Mouse (Mus musculus): ENCODE measurements at regions not wholly inside any gene's neighbourhood (a gene's known extent, or its start where the extent isn't known, plus 50 kb on each side); places are given as distances from the start of the nearest gene placed in this dataset.

DNA sequence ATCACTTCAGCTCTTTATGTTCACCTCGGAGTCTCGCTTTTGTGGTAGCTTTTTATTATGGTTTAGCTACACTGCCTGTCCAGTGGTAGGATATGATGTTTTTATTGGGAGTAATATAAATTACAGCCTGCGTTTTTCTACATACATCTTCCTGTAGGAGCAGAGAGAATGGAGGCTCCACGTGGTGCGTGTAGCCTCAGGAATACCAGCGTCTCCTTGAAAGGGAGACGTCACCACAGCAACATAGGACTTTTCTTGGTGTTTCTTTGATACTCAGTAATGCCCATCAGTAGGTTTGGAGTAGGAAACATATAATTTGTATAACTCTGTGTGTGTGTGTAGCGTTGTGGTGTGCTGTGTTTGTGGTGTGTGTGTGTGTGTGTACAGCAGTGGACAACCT, 150.7 kb downstream of the Ndufs4 start:
- no peaks in the 10 kb centered on the region for H3K27me3 ChIP-seq (replicated peaks; ENCODE audit: control insufficient read depth, insufficient read depth, low read length)
- H3K9me3 ChIP-seq (ENCODE audit: control insufficient read depth, low read length): no peaks in the 10 kb centered on the region
- no peak overlapping the region for H3K4me3 ChIP-seq (ENCODE audit: low read depth, low read length)
- H3K27ac ChIP-seq (ENCODE audit: low read depth, low read length): no peak overlapping the region
- H3K4me1 ChIP-seq (replicated peaks; ENCODE audit: control insufficient read depth, insufficient read depth, low read length): no peaks in the 10 kb centered on the region
- 78% methylated on average over 8 of the region's 8 CpGs for WGBS
- no peak overlapping the region for H3K9ac ChIP-seq (ENCODE audit: low read depth, low read length)
- no peak overlapping the region for H3K4me2 ChIP-seq
- H3K36me3 ChIP-seq (ENCODE audit: control insufficient read depth, insufficient read depth, low read length): no peaks in the 10 kb centered on the region
- DNase-seq (ENCODE audit: low spot score): no peak
- ATAC-seq (replicated peaks; ENCODE audit: low FRiP score): no peak

DNA sequence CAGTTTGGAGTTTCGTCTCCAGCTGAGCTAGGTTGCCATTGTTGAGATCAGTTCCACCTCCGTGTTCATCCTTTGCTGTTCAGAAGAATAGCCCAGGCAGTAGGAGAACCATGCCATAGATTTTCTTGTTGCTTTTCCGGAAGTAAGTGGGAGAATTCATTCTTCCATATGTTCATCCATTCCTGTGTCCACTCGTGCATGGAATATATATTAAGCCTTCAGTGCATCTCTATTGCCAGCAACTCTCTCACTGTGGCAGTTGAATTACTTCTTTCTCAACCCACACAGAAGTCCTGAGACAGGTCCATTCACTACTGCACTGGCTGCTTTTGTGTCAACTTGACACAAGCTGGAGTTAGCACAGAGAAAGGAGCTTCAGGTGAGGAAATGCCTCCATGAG, 152.2 kb downstream of the Ndufs4 start:
- Histone ChIP-seq H3K9ac (ENCODE audit: low read depth, low read length) (no peak overlapping the region), H3K4me1 (replicated peaks; ENCODE audit: control insufficient read depth, insufficient read depth, low read length) (no peaks in the 10 kb centered on the region), H3K9me3 (ENCODE audit: control insufficient read depth, low read length) (no peaks in the 10 kb centered on the region), H3K4me3 (ENCODE audit: low read depth, low read length) (no peak overlapping the region), H3K4me2 (no peak overlapping the region), H3K27me3 (replicated peaks; ENCODE audit: control insufficient read depth, insufficient read depth, low read length) (no peaks in the 10 kb centered on the region), H3K27ac (ENCODE audit: low read depth, low read length) (no peak overlapping the region), H3K36me3 (ENCODE audit: control insufficient read depth, insufficient read depth, low read length) (no peaks in the 10 kb centered on the region)
- no peak for ATAC-seq (replicated peaks; ENCODE audit: low FRiP score)
- no peak for DNase-seq (ENCODE audit: low spot score)
- WGBS: 80% methylated on average over 4 of the region's 4 CpGs

DNA sequence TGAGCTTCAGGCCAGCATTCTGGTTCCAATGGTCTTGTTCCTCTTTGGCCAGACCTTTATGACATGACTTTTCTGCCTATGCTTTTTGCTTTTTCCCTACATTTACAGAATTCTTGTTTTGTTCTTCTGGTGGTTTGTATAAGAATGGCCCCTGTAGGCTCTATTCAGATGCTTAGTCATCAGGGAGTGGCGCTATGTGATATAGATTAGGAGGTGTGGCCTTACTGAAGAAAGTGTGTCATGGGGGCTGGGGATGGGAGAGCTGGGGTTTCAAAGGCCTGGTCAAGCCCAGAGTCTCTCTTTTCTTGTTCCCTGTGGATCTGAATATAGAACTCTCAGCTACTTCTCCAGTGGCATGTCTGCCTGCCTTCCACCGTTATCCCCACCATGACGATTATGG, 155.9 kb downstream of the Ndufs4 start:
- Histone ChIP-seq H3K9me3 (ENCODE audit: control insufficient read depth, low read length) (no peaks in the 10 kb centered on the region), H3K9ac (ENCODE audit: low read depth, low read length) (no peak overlapping the region), H3K4me2 (no peak overlapping the region), H3K4me1 (replicated peaks; ENCODE audit: control insufficient read depth, insufficient read depth, low read length) (no peaks in the 10 kb centered on the region), H3K4me3 (ENCODE audit: low read depth, low read length) (no peak overlapping the region), H3K27ac (ENCODE audit: low read depth, low read length) (no peak overlapping the region), H3K27me3 (replicated peaks; ENCODE audit: control insufficient read depth, insufficient read depth, low read length) (no peaks in the 10 kb centered on the region), H3K36me3 (ENCODE audit: control insufficient read depth, insufficient read depth, low read length) (no peaks in the 10 kb centered on the region)
- DNase-seq (ENCODE audit: low spot score) (no peak), ATAC-seq (replicated peaks; ENCODE audit: low FRiP score) (0 out of 2 replicates have a peak, but pooled peaks have one; percentile 53)
- 90% methylated on average over 3 of the region's 3 CpGs for WGBS

DNA sequence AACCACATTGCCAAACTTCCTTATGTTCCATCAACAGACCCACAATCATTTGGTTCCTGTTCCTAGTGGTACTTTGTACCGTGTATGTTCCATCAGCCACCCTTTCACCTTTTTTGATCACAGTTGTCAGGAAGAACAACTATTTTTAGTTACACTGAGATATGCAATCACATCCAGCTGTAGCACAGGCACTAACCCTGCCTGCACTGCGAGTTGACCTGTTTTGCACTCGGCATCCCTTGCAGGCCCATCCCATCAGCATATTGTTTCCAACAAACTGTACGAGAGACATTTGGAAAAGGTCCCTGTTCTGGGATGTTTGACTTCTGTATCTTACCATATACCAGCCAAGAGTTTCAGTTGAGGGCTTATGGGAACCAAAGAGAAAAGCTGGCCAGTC, 157.5 kb downstream of the Ndufs4 start:
- no peak overlapping the region for H3K9ac ChIP-seq (ENCODE audit: low read depth, low read length)
- ATAC-seq (replicated peaks; ENCODE audit: low FRiP score) (no peak), DNase-seq (ENCODE audit: low spot score) (no peak)
- H3K36me3 ChIP-seq (ENCODE audit: control insufficient read depth, insufficient read depth, low read length): no peaks in the 10 kb centered on the region
- WGBS: 66% methylated on average over 4 of the region's 4 CpGs
- no peaks in the 10 kb centered on the region for H3K9me3 ChIP-seq (ENCODE audit: control insufficient read depth, low read length)
- no peaks in the 10 kb centered on the region for H3K4me1 ChIP-seq (replicated peaks; ENCODE audit: control insufficient read depth, insufficient read depth, low read length)
- no peak overlapping the region for H3K27ac ChIP-seq (ENCODE audit: low read depth, low read length)
- H3K4me3 ChIP-seq (ENCODE audit: low read depth, low read length): no peak overlapping the region
- H3K27me3 ChIP-seq (replicated peaks; ENCODE audit: control insufficient read depth, insufficient read depth, low read length): no peaks in the 10 kb centered on the region
- H3K4me2 ChIP-seq: no peak overlapping the region

DNA sequence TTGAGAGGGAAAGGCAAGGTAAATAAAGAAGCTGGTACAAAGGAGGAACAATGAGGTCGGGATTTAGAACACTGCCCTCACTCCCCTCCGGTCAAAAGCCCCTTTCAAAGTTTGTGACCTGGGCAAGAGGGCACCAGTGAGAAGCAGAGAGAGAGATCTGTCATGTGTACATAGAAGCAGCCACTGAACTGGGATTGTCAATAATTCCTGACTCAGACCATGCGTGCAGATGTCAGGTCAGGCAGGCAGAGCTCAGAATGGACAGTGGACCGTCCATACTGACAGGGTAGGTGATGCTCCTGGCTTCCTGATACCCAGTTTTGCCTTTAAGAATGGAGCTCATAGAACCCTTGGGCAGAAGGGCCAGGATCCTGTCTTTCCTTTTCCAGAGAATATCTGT, 161.0 kb downstream of the Ndufs4 start:
- Histone ChIP-seq H3K4me2 (no peak overlapping the region), H3K27me3 (replicated peaks; ENCODE audit: control insufficient read depth, insufficient read depth, low read length) (no peaks in the 10 kb centered on the region), H3K9me3 (ENCODE audit: control insufficient read depth, low read length) (no peaks in the 10 kb centered on the region), H3K4me1 (replicated peaks; ENCODE audit: control insufficient read depth, insufficient read depth, low read length) (no peaks in the 10 kb centered on the region), H3K27ac (ENCODE audit: low read depth, low read length) (no peak overlapping the region), H3K4me3 (ENCODE audit: low read depth, low read length) (no peak overlapping the region), H3K36me3 (ENCODE audit: control insufficient read depth, insufficient read depth, low read length) (no peaks in the 10 kb centered on the region), H3K9ac (ENCODE audit: low read depth, low read length) (no peak overlapping the region)
- ATAC-seq (replicated peaks; ENCODE audit: low FRiP score): no peak
- WGBS: 66% methylated on average over 4 of the region's 4 CpGs
- no peak for DNase-seq (ENCODE audit: low spot score)

DNA sequence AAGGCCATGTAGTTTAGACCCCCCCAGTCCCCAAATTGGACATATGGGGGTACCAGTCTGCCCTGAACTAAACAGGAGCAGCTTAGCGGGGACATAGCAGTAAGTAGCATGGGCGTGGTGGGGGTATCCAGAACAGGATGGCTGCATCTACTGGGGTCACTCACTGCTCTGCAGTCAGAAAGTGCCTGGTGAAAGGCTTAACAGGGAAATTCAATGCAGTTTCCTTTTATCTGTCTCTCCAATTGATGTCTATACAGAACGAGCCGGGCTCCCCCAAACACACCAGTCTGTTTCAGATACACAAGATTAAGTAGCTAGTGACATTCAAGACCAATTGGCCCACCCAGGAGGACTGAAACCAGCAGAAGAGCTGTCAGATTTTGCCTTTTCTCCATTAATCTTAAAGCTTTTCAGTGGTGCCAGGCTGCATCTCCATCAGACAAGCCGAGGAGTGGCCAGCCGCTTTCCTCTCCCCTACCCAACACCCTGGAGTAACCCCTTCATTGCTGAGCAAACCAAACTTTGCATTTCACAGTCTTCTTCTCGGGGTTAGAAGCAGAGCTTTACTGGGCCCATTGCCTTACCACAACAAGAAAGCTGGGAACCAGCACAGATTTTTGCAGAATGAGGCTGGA, 161.7 kb downstream of the Ndufs4 start:
- ATAC-seq (replicated peaks; ENCODE audit: low FRiP score): no peak
- no peaks in the 10 kb centered on the region for H3K36me3 ChIP-seq (ENCODE audit: control insufficient read depth, insufficient read depth, low read length)

DNA sequence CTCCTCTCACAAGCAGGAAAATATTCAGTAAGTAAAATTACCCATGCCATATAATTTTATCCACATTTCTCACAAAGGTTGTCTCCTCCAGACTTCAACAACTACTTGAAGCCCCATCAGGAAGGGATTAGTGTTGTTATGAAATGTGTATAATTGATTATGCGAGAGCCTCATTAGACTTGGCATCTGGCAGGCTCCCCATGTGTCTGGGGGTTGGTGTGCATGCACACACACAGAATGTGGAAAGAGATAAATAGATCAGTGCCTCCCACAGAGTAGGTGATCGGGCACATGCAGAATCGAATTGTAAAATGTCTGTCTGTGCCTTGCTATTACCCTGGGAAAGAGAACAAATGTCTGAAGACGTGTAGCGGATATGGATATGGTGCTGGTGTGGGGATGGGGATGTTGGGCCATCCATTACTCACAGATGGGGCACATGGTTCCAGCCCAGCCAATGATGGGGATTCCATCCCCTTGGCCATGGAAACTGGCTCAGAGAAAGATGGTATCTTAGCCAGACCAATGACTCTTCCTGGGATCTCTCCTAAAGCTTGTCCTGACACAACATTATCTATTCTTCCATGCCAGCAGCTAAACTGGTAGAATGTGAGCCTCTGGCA, 168.1 kb downstream of the Ndufs4 start:
- no peaks in the 10 kb centered on the region for H3K36me3 ChIP-seq (ENCODE audit: control insufficient read depth, insufficient read depth, low read length)
- H3K27me3 ChIP-seq (replicated peaks; ENCODE audit: control insufficient read depth, insufficient read depth, low read length): no peaks in the 10 kb centered on the region
- H3K4me2 ChIP-seq: no peak overlapping the region
- H3K4me3 ChIP-seq (ENCODE audit: low read depth, low read length): no peak overlapping the region
- H3K9me3 ChIP-seq (ENCODE audit: control insufficient read depth, low read length): no peaks in the 10 kb centered on the region
- H3K9ac ChIP-seq (ENCODE audit: low read depth, low read length): no peak overlapping the region
- no peak overlapping the region for H3K27ac ChIP-seq (ENCODE audit: low read depth, low read length)
- DNase-seq (ENCODE audit: low spot score): no peak
- ATAC-seq (replicated peaks; ENCODE audit: low FRiP score): no peak
- H3K4me1 ChIP-seq (replicated peaks; ENCODE audit: control insufficient read depth, insufficient read depth, low read length): no peaks in the 10 kb centered on the region
- WGBS: 76% methylated on average over 5 of the region's 5 CpGs

More for the DNA sequence above, 161.7 kb downstream of the Ndufs4 start:
- DNase-seq (ENCODE audit: low spot score): no peak
- H3K9me3 ChIP-seq (ENCODE audit: control insufficient read depth, low read length): no peaks in the 10 kb centered on the region
- no peak overlapping the region for H3K9ac ChIP-seq (ENCODE audit: low read depth, low read length)
- WGBS: 58% methylated on average over 7 of the region's 7 CpGs
- no peak overlapping the region for H3K4me2 ChIP-seq
- H3K4me3 ChIP-seq (ENCODE audit: low read depth, low read length): no peak overlapping the region
- no peaks in the 10 kb centered on the region for H3K4me1 ChIP-seq (replicated peaks; ENCODE audit: control insufficient read depth, insufficient read depth, low read length)
- no peaks in the 10 kb centered on the region for H3K27me3 ChIP-seq (replicated peaks; ENCODE audit: control insufficient read depth, insufficient read depth, low read length)
- no peak overlapping the region for H3K27ac ChIP-seq (ENCODE audit: low read depth, low read length)

DNA sequence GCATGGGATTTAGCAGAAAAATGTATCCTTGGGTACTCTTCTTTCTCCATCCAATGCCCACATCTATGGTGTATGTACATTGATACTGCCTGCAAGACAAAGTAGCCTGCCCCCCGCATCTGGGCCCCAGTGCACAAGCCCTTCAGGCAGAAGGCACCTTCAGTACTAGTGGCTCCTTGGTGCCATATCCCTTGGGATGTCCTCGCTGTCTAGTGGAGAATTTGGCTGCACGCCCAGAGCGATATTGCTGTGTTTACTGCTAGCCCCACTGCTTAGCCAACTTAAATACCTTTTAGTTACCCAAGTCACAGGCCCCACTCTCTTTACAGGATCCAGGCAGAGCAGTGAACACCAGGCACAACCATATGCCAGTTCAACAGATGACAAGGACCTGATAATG, 173.0 kb downstream of the Ndufs4 start:
- Histone ChIP-seq H3K27ac (ENCODE audit: low read depth, low read length) (no peak overlapping the region), H3K9me3 (ENCODE audit: control insufficient read depth, low read length) (no peaks in the 10 kb centered on the region), H3K4me1 (replicated peaks; ENCODE audit: control insufficient read depth, insufficient read depth, low read length) (no peaks in the 10 kb centered on the region), H3K4me3 (ENCODE audit: low read depth, low read length) (no peak overlapping the region), H3K4me2 (no peak overlapping the region), H3K27me3 (replicated peaks; ENCODE audit: control insufficient read depth, insufficient read depth, low read length) (no peaks in the 10 kb centered on the region), H3K36me3 (ENCODE audit: control insufficient read depth, insufficient read depth, low read length) (no peaks in the 10 kb centered on the region), H3K9ac (ENCODE audit: low read depth, low read length) (no peak overlapping the region)
- ATAC-seq (replicated peaks; ENCODE audit: low FRiP score) (no peak), DNase-seq (ENCODE audit: low spot score) (no peak)
- WGBS: 95% methylated on average over 4 of the region's 4 CpGs
